Mouse (Mus musculus) lung, embryonic 16.5 days (tissue): Measurements from ENCODE around the gene Coro7. TPM values are rescaled to one million over a fixed set of nuclear protein-coding genes. Genes with fewer than 3 reads are reported as not detected.

Experiments
- ATAC-seq: fragments of 200-750 bp; cut with Nextera tagmentation; 2 replicates; pipeline ENCODE4 v1.8.0; 2017; ENCODE audit warnings: low read depth, mild to moderate bottlenecking, moderate library complexity
- H3K27ac ChIP-seq: fragments of 300-500 bp; sonication (generic); 2 replicates; pipeline ENCODE4 v1.5.1; 2014; ENCODE audit warnings: mild to moderate bottlenecking, control low read depth, low read length
- H3K27me3 ChIP-seq: fragments of 300-500 bp; sonication (generic); 2 replicates; pipeline ENCODE4 v1.6.1; 2014; ENCODE audit warnings: low read depth, low read length, mixed read lengths; ENCODE audit not compliant: control insufficient read depth, insufficient read depth
- H3K36me3 ChIP-seq: fragments of 300-500 bp; sonication (generic); 2 replicates; pipeline ENCODE4 v1.6.1; 2014; ENCODE audit warnings: low read length; ENCODE audit not compliant: control insufficient read depth, insufficient read depth
- H3K4me1 ChIP-seq: fragments of 300-500 bp; sonication (generic); replicated peaks from 2 replicates; pipeline ENCODE4 v1.6.1; 2014; ENCODE audit warnings: low read length, mixed read lengths; ENCODE audit not compliant: control insufficient read depth, insufficient read depth
- H3K4me2 ChIP-seq: fragments of 300-500 bp; sonication (generic); 2 replicates; pipeline ENCODE4 v1.6.1; 2014; ENCODE audit warnings: low read depth, low read length, control low read depth
- H3K4me3 ChIP-seq: fragments of 300-500 bp; sonication (generic); 2 replicates; pipeline ENCODE4 v1.5.1; 2014; ENCODE audit warnings: mild to moderate bottlenecking, low read length, control low read depth
- H3K9ac ChIP-seq: fragments of 300-500 bp; sonication (generic); 2 replicates; pipeline ENCODE4 v1.6.1; 2014; ENCODE audit warnings: low read length, control low read depth
- H3K9me3 ChIP-seq: fragments of 300-500 bp; sonication (generic); 2 replicates; pipeline ENCODE4 v1.6.1; 2016; ENCODE audit warnings: low read length; ENCODE audit not compliant: control insufficient read depth
- WGBS: fragments of 180-500 bp; shearing (Covaris S2); extraction: QIAGEN DNeasy Blood & Tissue Kit; methylation state at CpG from one replicate; pipeline ENCODE4 v1.1.7; 2014; 5-methylcytosine and 5-hydroxymethylcytosine counted together
- polyA plus RNA-seq: library from polyadenylated mRNA; unstranded; fragments of >200 nt; fragmentation: Nextera tagmentation; extraction: Ambion mirVana; gene quantifications from 2 replicates; pipeline ENCODE4 v1.2.1, GENCODE M21; 2015

Gene Coro7
- polyA plus RNA-seq, 1 experiment from 2014 or later: 18.3 TPM

GRCm38 (mm10) chr16:4645867-4646266 lies 33.7 kb downstream of the Coro7 start:
- Histone ChIP-seq H3K4me2 (no peak overlapping the region), H3K27me3 (no peaks in the 10 kb centered on the region), H3K27ac (peak overlapping the region; percentile 64), H3K9me3 (no peaks in the 10 kb centered on the region), H3K4me3 (no peak overlapping the region), H3K9ac (peak overlapping the region; percentile 17; the same call in 1 of the 2 replicates), H3K36me3 (peaks cover 26% of the 10 kb centered on the region), H3K4me1 (peaks cover 68% of the 10 kb centered on the region)
- 71% methylated on average over 4 of the region's 4 CpGs for WGBS
- no peak for ATAC-seq

- WGBS: 34% methylated on average over 11 of the region's 11 CpGs
- Histone ChIP-seq H3K9me3 (no peaks in the 10 kb centered on the region), H3K4me1 (peaks cover 77% of the 10 kb centered on the region), H3K27me3 (no peaks in the 10 kb centered on the region), H3K36me3 (peaks cover 9% of the 10 kb centered on the region), H3K27ac (peak overlapping the region; percentile 99), H3K4me3 (peak overlapping the region; percentile 13), H3K4me2 (peak overlapping the region; percentile 78), H3K9ac (peak overlapping the region; percentile 39)
- peak; percentile 32 for ATAC-seq
Measured at GRCm38 (mm10) chr16:4643670-4644419, 35.7 kb downstream of the Coro7 start.

GRCm38 (mm10) chr16:4642937-4643336 lies 36.6 kb downstream of the Coro7 start:
- H3K4me2 ChIP-seq: peak overlapping the region; percentile 78
- no peaks in the 10 kb centered on the region for H3K9me3 ChIP-seq
- H3K4me3 ChIP-seq: peak overlapping the region; percentile 84
- H3K9ac ChIP-seq: peak overlapping the region; percentile 39
- no peak for ATAC-seq
- whole genome bisulfite sequencing: 63% methylated on average over 6 of the region's 6 CpGs
- peaks cover 73% of the 10 kb centered on the region for H3K4me1 ChIP-seq
- H3K36me3 ChIP-seq: 0 out of 2 replicates have a peak, but pooled peaks cover 2% of the 10 kb centered on the region
- H3K27ac ChIP-seq: peak overlapping the region; percentile 99
- no peaks in the 10 kb centered on the region for H3K27me3 ChIP-seq

GRCm38 (mm10) chr16:4642190-4642589 lies 37.4 kb downstream of the Coro7 start:
- Histone ChIP-seq H3K9me3 (no peaks in the 10 kb centered on the region), H3K4me2 (peak overlapping the region; percentile 78), H3K4me3 (peak overlapping the region; percentile 84), H3K36me3 (0 out of 2 replicates have a peak, but pooled peaks cover 2% of the 10 kb centered on the region), H3K27me3 (no peaks in the 10 kb centered on the region), H3K27ac (peak overlapping the region; percentile 99), H3K9ac (peak overlapping the region; percentile 92), H3K4me1 (peaks cover 66% of the 10 kb centered on the region)
- peak; percentile 82 for ATAC-seq
- 4% methylated on average over 13 of the region's 13 CpGs for WGBS

- peak overlapping the region; percentile 78 for H3K4me2 ChIP-seq
- peak overlapping the region; percentile 84 for H3K4me3 ChIP-seq
- ATAC-seq: peak; percentile 18
- peaks cover 57% of the 10 kb centered on the region for H3K4me1 ChIP-seq
- H3K27ac ChIP-seq: peak overlapping the region; percentile 99
- H3K27me3 ChIP-seq: no peaks in the 10 kb centered on the region
- 0 out of 2 replicates have a peak, but pooled peaks cover 2% of the 10 kb centered on the region for H3K36me3 ChIP-seq
- peak overlapping the region; percentile 92 for H3K9ac ChIP-seq
- no peaks in the 10 kb centered on the region for H3K9me3 ChIP-seq
- WGBS: 4% methylated on average over 3 of the region's 3 CpGs
Measured at GRCm38 (mm10) chr16:4641119-4641838, 38.3 kb downstream of the Coro7 start.

- Histone ChIP-seq H3K27ac (peak overlapping the region; percentile 99), H3K4me2 (peak overlapping the region; percentile 78), H3K4me1 (peaks cover 48% of the 10 kb centered on the region), H3K36me3 (0 out of 2 replicates have a peak, but pooled peaks cover 2% of the 10 kb centered on the region), H3K4me3 (peak overlapping the region; percentile 84), H3K9ac (peak overlapping the region; percentile 92), H3K9me3 (no peaks in the 10 kb centered on the region), H3K27me3 (no peaks in the 10 kb centered on the region)
- peak; percentile 18 for ATAC-seq
- 2% methylated on average over 17 of the region's 17 CpGs for WGBS
Measured at GRCm38 (mm10) chr16:4640267-4641005, 39.1 kb downstream of the Coro7 start.

- peak within 1 kb of the TSS; percentile 92 for H3K9ac ChIP-seq
- H3K4me2 ChIP-seq: peak within 1 kb of the TSS; percentile 78
- no peaks in the 10 kb centered on the region for H3K27me3 ChIP-seq
- peak within 1 kb of the TSS; percentile 99 for H3K27ac ChIP-seq
- under 1% methylated on average over 22 of the region's 22 CpGs for WGBS
- ATAC-seq: peak; percentile 85
- H3K9me3 ChIP-seq: no peaks in the 10 kb centered on the region
- H3K4me1 ChIP-seq: peaks cover 46% of the 10 kb centered on the region
- peak within 1 kb of the TSS; percentile 84 for H3K4me3 ChIP-seq
- no peaks in the 10 kb centered on the region for H3K36me3 ChIP-seq
Measured at GRCm38 (mm10) chr16:4639831-4640237, 39.7 kb downstream of the Coro7 start, which contains the start of the genes Vasn and Dnaja3. TSS of gene Vasn (plus strand) at chr16:4639941. TSS of gene Dnaja3 (plus strand) at chr16:4639989.

- Histone ChIP-seq H3K27me3 (no peaks in the 10 kb centered on the region), H3K36me3 (peaks cover 2% of the 10 kb centered on the region; the same call in 1 of the 2 replicates), H3K9me3 (no peaks in the 10 kb centered on the region), H3K27ac (no peak overlapping the region), H3K4me3 (no peak overlapping the region), H3K4me1 (peaks cover 37% of the 10 kb centered on the region), H3K9ac (no peak overlapping the region), H3K4me2 (no peak overlapping the region)
- WGBS: 82% methylated on average over 3 of the region's 3 CpGs
- ATAC-seq: no peak
Measured at GRCm38 (mm10) chr16:4638891-4639390, 40.6 kb downstream of the Coro7 start.
